Mouse (Mus musculus) spleen, adult 2 months (tissue): ENCODE data around the gene St6galnac3.

Experiments used
- CTCF ChIP-seq: fragments of 200-500 bp; IDR thresholded peaks from 2 replicates; pipeline ENCODE4 v1.5.1; 2011; ENCODE audit warnings: mild to moderate bottlenecking, inconsistent platforms; ENCODE audit not compliant: insufficient read depth, insufficient read length, insufficient replicate concordance; ENCODE audit errors: extremely low read depth
- POLR2A ChIP-seq: fragments of 200-500 bp; IDR thresholded peaks from 2 replicates; pipeline ENCODE4 v1.6.1; 2011; ENCODE audit warnings: low read depth, low read length, inconsistent platforms

- TF ChIP-seq CTCF (no peak), POLR2A (no peak)
Observed at GRCm38 (mm10) chr3:153441329-153441728, 283.6 kb downstream of the St6galnac3 start.
